Mouse (Mus musculus) lung, postnatal 0 days (tissue): Measurements from ENCODE around the gene Gm28729. TPM values are rescaled to one million over a fixed set of nuclear protein-coding genes. Genes with fewer than 3 reads are reported as not detected.
A peak's percentile ranks its signal among the peaks of the same experiment; 100 is the strongest.

Experiments used
- ATAC-seq: fragments of 200-750 bp; cut with Nextera tagmentation; 2 replicates; pipeline ENCODE4 v1.8.0; 2017; ENCODE audit warnings: moderate library complexity
- DNase-seq: peaks from one replicate; pipeline ENCODE4 v3.0.0-alpha.2; 2016; ENCODE audit warnings: low spot score
- H3K27ac ChIP-seq: fragments of 300-500 bp; sonication (generic); 2 replicates; pipeline ENCODE4 v1.5.1; 2014; ENCODE audit warnings: antibody characterized with exemption, mild to moderate bottlenecking, low read length, mixed read lengths
- H3K27me3 ChIP-seq: fragments of 300-500 bp; sonication (generic); replicated peaks from 2 replicates; pipeline ENCODE4 v1.6.1; 2014; ENCODE audit warnings: low read length, mixed read lengths; ENCODE audit not compliant: insufficient read depth
- H3K36me3 ChIP-seq: fragments of 300-500 bp; sonication (generic); 2 replicates; pipeline ENCODE4 v1.6.1; 2014; ENCODE audit warnings: low read length, mixed read lengths; ENCODE audit not compliant: insufficient read depth
- H3K4me1 ChIP-seq: fragments of 300-500 bp; sonication (generic); 2 replicates; pipeline ENCODE4 v1.6.1; 2014; ENCODE audit warnings: antibody characterized with exemption, low read depth, low read length, mixed read lengths; ENCODE audit not compliant: insufficient read depth
- H3K4me2 ChIP-seq: fragments of 300-500 bp; sonication (generic); replicated peaks from 2 replicates; pipeline ENCODE4 v1.6.1; 2014; ENCODE audit warnings: low read depth, mild to moderate bottlenecking, low read length, moderate library complexity, mixed read lengths
- H3K4me3 ChIP-seq: fragments of 300-500 bp; sonication (generic); 2 replicates; pipeline ENCODE4 v1.5.1; 2014; ENCODE audit warnings: low read depth, low read length
- H3K9ac ChIP-seq: fragments of 300-500 bp; sonication (generic); replicated peaks from 2 replicates; pipeline ENCODE4 v1.6.1; 2014; ENCODE audit warnings: low read depth, mild to moderate bottlenecking
- H3K9me3 ChIP-seq: fragments of 300-500 bp; sonication (generic); 2 replicates; pipeline ENCODE4 v1.6.1; 2016; ENCODE audit warnings: low read length, mixed read lengths
- CTCF ChIP-seq: IDR thresholded peaks from 2 replicates; pipeline ENCODE4 v1.5.1; 2016; ENCODE audit warnings: antibody characterized with exemption, mild to moderate bottlenecking
- EP300 ChIP-seq: IDR thresholded peaks from 2 replicates; pipeline ENCODE4 v1.6.1; 2016; ENCODE audit warnings: antibody characterized with exemption, mild to moderate bottlenecking, control low read depth
- WGBS: fragments of 180-500 bp; shearing (Covaris S2); extraction: QIAGEN DNeasy Blood & Tissue Kit; methylation state at CpG from one replicate; pipeline ENCODE4 v1.1.7; 2014; 5-methylcytosine and 5-hydroxymethylcytosine counted together
- polyA plus RNA-seq: library from polyadenylated mRNA; unstranded; fragments of >200 nt; fragmentation: Nextera tagmentation; extraction: Ambion mirVana; gene quantifications from 2 replicates; pipeline ENCODE4 v1.2.1, GENCODE M21; 2015

The Gm28729 gene
- polyA plus RNA-seq, 1 experiment from 2014 or later = 2.7 TPM

- no peak for TF ChIP-seq EP300
- TF ChIP-seq CTCF = no peak
- H3K4me2 ChIP-seq = 0 out of 2 replicates have a peak overlapping the region, but pooled peaks have one; percentile 17
- no peak overlapping the region for H3K4me3 ChIP-seq
- no peak overlapping the region for H3K27ac ChIP-seq
- H3K4me1 ChIP-seq = no peaks in the 10 kb centered on the region
- H3K9me3 ChIP-seq = no peaks in the 10 kb centered on the region
- 10% methylated on average over 10 of the region's 10 CpGs for WGBS
- no peaks in the 10 kb centered on the region for H3K27me3 ChIP-seq
- ATAC-seq = no peak; the same call in 1 of the 2 replicates
- H3K36me3 ChIP-seq = no peaks in the 10 kb centered on the region
- DNase-seq = peak; percentile 41
- H3K9ac ChIP-seq = no peak overlapping the region
Observed at GRCm38 (mm10) chr9:96506011-96506498, 19.0 kb downstream of the Gm28729 start.

GRCm38 (mm10) chr9:96505156-96505555, 19.9 kb downstream of the Gm28729 start:
- H3K4me1 ChIP-seq = no peaks in the 10 kb centered on the region
- H3K27me3 ChIP-seq = no peaks in the 10 kb centered on the region
- H3K36me3 ChIP-seq = no peaks in the 10 kb centered on the region
- ATAC-seq = no peak
- H3K4me2 ChIP-seq = no peak overlapping the region
- H3K27ac ChIP-seq = no peak overlapping the region
- no peak for DNase-seq
- 87% methylated on average over 4 of the region's 4 CpGs for WGBS
- no peak for TF ChIP-seq EP300
- no peak for TF ChIP-seq CTCF
- no peaks in the 10 kb centered on the region for H3K9me3 ChIP-seq
- no peak overlapping the region for H3K9ac ChIP-seq
- H3K4me3 ChIP-seq = no peak overlapping the region

GRCm38 (mm10) chr9:96504116-96504895, 20.8 kb downstream of the Gm28729 start:
- TF ChIP-seq CTCF = no peak
- no peaks in the 10 kb centered on the region for H3K27me3 ChIP-seq
- 78% methylated on average over 17 of the region's 17 CpGs for WGBS
- no peak overlapping the region for H3K27ac ChIP-seq
- ATAC-seq = no peak
- H3K36me3 ChIP-seq = no peaks in the 10 kb centered on the region
- H3K9me3 ChIP-seq = no peaks in the 10 kb centered on the region
- no peak for DNase-seq
- no peak overlapping the region for H3K4me2 ChIP-seq
- no peaks in the 10 kb centered on the region for H3K4me1 ChIP-seq
- no peak overlapping the region for H3K4me3 ChIP-seq
- no peak overlapping the region for H3K9ac ChIP-seq

- Histone ChIP-seq H3K4me1 (no peaks in the 10 kb centered on the region), H3K9me3 (no peaks in the 10 kb centered on the region), H3K9ac (no peak overlapping the region), H3K4me3 (no peak overlapping the region), H3K36me3 (no peaks in the 10 kb centered on the region), H3K4me2 (no peak overlapping the region), H3K27ac (no peak overlapping the region), H3K27me3 (no peaks in the 10 kb centered on the region)
- ATAC-seq (no peak), DNase-seq (no peak)
- WGBS = 66% methylated on average over 6 of the region's 6 CpGs
- no peak for TF ChIP-seq EP300
- TF ChIP-seq CTCF = no peak
Observed at GRCm38 (mm10) chr9:96502856-96503610, 22.0 kb downstream of the Gm28729 start.

- WGBS = 62% methylated on average over 7 of the region's 7 CpGs
- no peaks in the 10 kb centered on the region for H3K9me3 ChIP-seq
- H3K9ac ChIP-seq = no peak overlapping the region
- no peak overlapping the region for H3K4me3 ChIP-seq
- DNase-seq (peak; percentile 35), ATAC-seq (no peak)
- no peaks in the 10 kb centered on the region for H3K4me1 ChIP-seq
- H3K27ac ChIP-seq = no peak overlapping the region
- H3K27me3 ChIP-seq = no peaks in the 10 kb centered on the region
- no peak for TF ChIP-seq EP300
- no peak for TF ChIP-seq CTCF
- no peak overlapping the region for H3K4me2 ChIP-seq
- H3K36me3 ChIP-seq = no peaks in the 10 kb centered on the region
Observed at GRCm38 (mm10) chr9:96501217-96501616, 23.8 kb downstream of the Gm28729 start.

GRCm38 (mm10) chr9:96493212-96493611, 31.9 kb downstream of the Gm28729 start:
- Histone ChIP-seq H3K9ac (no peak overlapping the region), H3K27ac (no peak overlapping the region), H3K36me3 (no peaks in the 10 kb centered on the region), H3K9me3 (no peaks in the 10 kb centered on the region), H3K27me3 (no peaks in the 10 kb centered on the region), H3K4me1 (no peaks in the 10 kb centered on the region; the same call in 1 of the 2 replicates), H3K4me2 (no peak overlapping the region), H3K4me3 (no peak overlapping the region)
- 34% methylated on average over 3 of the region's 3 CpGs for WGBS
- TF ChIP-seq CTCF (no peak), EP300 (no peak)
- DNase-seq (peak; percentile 31), ATAC-seq (no peak)
